33 mouse cellular contexts compared by ENCODE assay signal in the genomic region with DNA sequence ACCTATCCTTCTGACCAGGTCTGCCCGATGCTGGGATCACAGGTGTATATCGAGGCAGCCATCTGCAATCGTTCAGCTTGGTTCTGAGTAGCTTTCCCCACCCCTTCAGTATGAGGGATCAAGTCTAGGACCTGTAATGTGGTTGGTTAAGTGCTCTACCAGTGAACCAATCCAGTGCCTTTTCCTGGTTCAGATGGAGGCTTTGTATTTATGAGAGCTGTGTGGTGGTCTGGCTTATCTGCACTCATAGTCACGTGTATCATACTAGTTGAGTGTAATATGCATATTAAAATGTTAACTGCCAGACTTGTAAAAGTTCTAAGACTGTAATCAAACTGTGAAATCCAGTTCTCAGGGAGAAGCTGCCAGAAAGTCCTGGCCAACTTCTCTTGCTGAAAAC. TPM values are rescaled to one million over a fixed set of nuclear protein-coding genes. Genes with fewer than 3 reads are reported as not detected.
"Had no signal": no experiment of that assay in that cellular context is flagged by ENCODE, and none has a peak within 500 bp of the region (broad histone marks: within the 10 kb centered on the region; RNA-seq: fewer than 3 reads in every experiment).

No protein-coding gene starts in this region.

- H3K36me3 ChIP-seq: heart, embryonic 10.5 days; heart, embryonic 12.5 days; hindbrain, embryonic 10.5 days; hindbrain, embryonic 12.5 days; kidney, embryonic 15.5 days; limb, embryonic 15.5 days; liver, embryonic 12.5 days had no signal

- H3K4me2 ChIP-seq: heart, embryonic 12.5 days; hindbrain, embryonic 12.5 days; hindbrain, embryonic 14.5 days; kidney, embryonic 15.5 days; limb, embryonic 15.5 days; liver, embryonic 12.5 days had no signal

- H3K9me3 ChIP-seq: heart, embryonic 10.5 days; heart, embryonic 12.5 days; hindbrain, embryonic 12.5 days; kidney, embryonic 15.5 days; limb, embryonic 15.5 days; liver, embryonic 12.5 days had no signal

- H3K27ac ChIP-seq: gastrocnemius, adult 2 months; heart, embryonic 10.5 days; hindbrain, embryonic 10.5 days; hindbrain, embryonic 12.5 days; hindbrain, embryonic 14.5 days; kidney, embryonic 15.5 days; kidney, postnatal 0 days; left cerebral cortex, adult 2 months; limb, embryonic 15.5 days; liver, embryonic 12.5 days; liver, embryonic 14.5 days had no signal

- H3K9ac ChIP-seq: heart, embryonic 12.5 days; hindbrain, embryonic 12.5 days; hindbrain, embryonic 14.5 days; kidney, embryonic 15.5 days; limb, embryonic 15.5 days; liver, embryonic 12.5 days; liver, embryonic 14.5 days had no signal

- DNase-seq: gastrocnemius, adult 2 months; gastrocnemius, postnatal 10 days; gastrocnemius, postnatal 25 days; heart, adult 18-20 months; heart, postnatal 10 days; heart, postnatal 4 days; kidney, adult 11 months; kidney, adult 2 months; kidney, adult 9 months; kidney, postnatal 14 days; kidney, postnatal 36 days had no signal

- H3K4me1 ChIP-seq: hindbrain, embryonic 10.5 days; hindbrain, embryonic 12.5 days; kidney, embryonic 15.5 days; limb, embryonic 15.5 days; liver, embryonic 12.5 days had no signal

- H3K27me3 ChIP-seq: limb, embryonic 15.5 days had no signal

- H3K4me3 ChIP-seq: gastrocnemius, adult 2 months; heart, embryonic 10.5 days; heart, embryonic 12.5 days; hindbrain, embryonic 10.5 days; hindbrain, embryonic 12.5 days; kidney, embryonic 15.5 days; left cerebral cortex, adult 2 months; limb, embryonic 15.5 days; liver, embryonic 12.5 days had no signal

- ATAC-seq: hindbrain, embryonic 16.5 days; inflammation-experienced regulatory T-cells, adult 6 months; intestine, embryonic 16.5 days; liver, embryonic 12.5 days had no signal

RNA-seq across cellular contexts. Expression of a gene that starts 7.1 kb away (rescaled TPM):
- total RNA-seq: gastrocnemius, postnatal 10 days; gastrocnemius, postnatal 25 days; granulocyte monocyte progenitor cell, adult 5-6 weeks; layer of hippocampus, adult 18-20 months; layer of hippocampus, postnatal 10 days; layer of hippocampus, postnatal 25 days; left cerebral cortex, postnatal 14 days had no signal
- polyA plus RNA-seq: inflammation-experienced regulatory T-cells, adult 6 months; kidney, postnatal 0 days; large intestine, adult 2 months had no signal

RNA-seq across cellular contexts. Expression of a gene that starts 26.5 kb away (rescaled TPM):
- total RNA-seq: granulocyte monocyte progenitor cell, adult 5-6 weeks; layer of hippocampus, adult 18-20 months; layer of hippocampus, postnatal 10 days; layer of hippocampus, postnatal 25 days; left cerebral cortex, postnatal 14 days; left cerebral cortex, postnatal 36 days had no signal
- polyA plus RNA-seq: heart, embryonic 10.5 days; heart, embryonic 14.5 days; hindbrain, embryonic 10.5 days; hindbrain, embryonic 12.5 days; hindbrain, embryonic 14.5 days; hindbrain, embryonic 16.5 days; inflammation-experienced regulatory T-cells, adult 6 months had no signal
